Mouse (Mus musculus) urinary bladder, postnatal 4 days (tissue): ENCODE data around the gene Slc35c2.

ENCODE experiments used
- DNase-seq, 2 experiments: peaks; one replicate each; pipeline ENCODE4 v3.0.0; 2021 to 2022; ENCODE audit warnings: low spot score in 2 of 2

Gene Slc35c2

GRCm38 (mm10) chr2:165238416-165239145, 49.1 kb downstream of the Slc35c2 start:
- no peak for DNase-seq

- DNase-seq = peak; percentile 47 to 76
Observed at GRCm38 (mm10) chr2:165234613-165235291, 52.9 kb downstream of the Slc35c2 start, which contains the start of gene Cdh22. Gene Cdh22, minus strand, starts transcription at chr2:165234853.

DNA sequence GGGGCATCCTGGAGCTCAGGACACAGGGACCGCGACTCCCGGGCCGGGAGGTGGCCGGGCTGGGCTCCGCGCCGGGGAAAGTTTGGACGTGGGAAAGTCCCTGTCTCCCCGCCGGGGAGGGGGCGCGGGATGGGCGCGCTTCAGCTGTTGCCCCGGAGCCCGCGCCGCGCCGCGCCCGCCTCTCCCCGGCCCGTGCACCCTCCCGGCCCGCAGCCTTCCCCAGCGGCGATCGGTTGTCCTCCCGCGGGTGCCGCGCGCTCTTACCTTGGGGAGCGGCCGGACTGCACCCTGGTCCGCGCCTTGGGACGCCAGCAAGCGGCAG, 53.4 kb downstream of the Slc35c2 start:
- DNase-seq = no peak

DNA sequence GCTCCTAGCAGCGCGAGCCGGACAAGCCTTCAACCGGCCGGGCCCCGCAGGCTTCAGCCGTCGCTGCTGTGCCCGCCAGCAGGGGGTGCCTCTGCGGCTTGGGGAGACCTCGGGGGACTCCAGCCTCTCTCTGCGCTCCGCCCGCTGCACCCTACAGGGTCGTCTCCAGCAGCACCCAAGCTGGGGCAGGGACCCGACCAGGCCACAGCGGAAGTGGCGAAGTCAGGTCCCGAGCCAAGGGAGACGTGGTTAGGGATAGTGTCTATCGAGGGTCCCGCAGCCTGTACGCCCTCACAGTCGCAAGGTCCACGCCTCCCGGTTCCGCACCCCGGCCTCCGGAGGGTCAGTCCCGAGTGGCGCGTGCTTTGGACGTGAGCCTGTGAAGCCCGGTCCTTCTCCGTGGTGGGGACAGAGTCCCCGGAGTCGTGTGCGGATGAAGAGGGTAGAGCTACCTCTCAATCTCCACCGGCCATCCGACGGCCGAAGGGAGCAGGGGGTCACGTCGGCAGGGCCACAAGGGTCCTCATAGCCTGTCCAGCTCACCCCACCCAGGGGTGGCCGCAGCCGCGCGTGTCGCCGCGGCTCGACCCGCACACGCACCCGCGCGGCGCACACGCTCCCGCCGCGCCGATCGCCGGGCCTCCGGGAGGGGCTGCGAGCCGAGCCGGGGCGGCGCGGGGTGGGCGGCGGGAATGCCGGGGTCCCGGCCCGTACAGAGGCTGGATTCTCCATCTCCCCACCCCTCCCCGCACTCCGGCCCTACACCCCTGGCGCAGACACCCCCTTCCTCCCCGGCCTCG, 54.0 kb downstream of the Slc35c2 start:
- no peak for DNase-seq

DNA sequence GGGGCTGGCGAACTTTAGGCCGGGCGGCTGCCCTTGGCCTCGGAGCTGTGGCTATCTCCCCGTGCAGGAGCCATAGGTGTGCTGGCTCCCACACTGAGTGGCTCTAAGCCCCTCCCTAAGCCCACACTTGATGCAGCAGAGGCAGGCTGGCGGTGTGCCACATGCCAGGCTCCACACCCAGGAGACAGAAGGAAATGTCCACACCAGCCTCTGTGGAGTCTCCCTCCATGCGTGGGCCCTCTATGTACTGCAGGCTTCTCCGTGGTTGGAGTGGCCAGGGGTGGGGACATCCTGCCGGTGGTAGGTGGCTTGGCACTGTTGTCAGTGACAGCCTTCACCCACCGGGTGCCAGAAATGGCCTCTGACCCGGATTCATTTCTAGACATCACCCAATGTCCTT, 58.6 kb downstream of the Slc35c2 start:
- no peak for DNase-seq
